Mouse (Mus musculus) c-Kit-positive CD71-negative TER-119-negative erythroid progenitor cells, embryonic 14.5 days (primary cell): Measurements from ENCODE around the gene Sectm1b.
"Not testable (repeated sequence)": the region's sequence is repeated elsewhere in the genome, so short reads cannot be mapped to it uniquely, and the experiment has no call there.

ENCODE experiments used
- DNase-seq: peaks from one replicate; pipeline ENCODE4 v3.0.0-alpha.2; 2013; ENCODE audit warnings: low read depth

Sectm1b gene

GRCm38 (mm10) chr11:121063379-121063778, at the start of gene Sectm1b:
Sectm1b (minus strand) TSS chr11:121063569.
- DNase-seq: no peak

- DNase-seq: no peak
Measured at GRCm38 (mm10) chr11:121112091-121112775, 48.9 kb upstream of the Sectm1b start.

GRCm38 (mm10) chr11:121111601-121112000, 48.2 kb upstream of the Sectm1b start:
- DNase-seq: no peak

- no peak for DNase-seq
Measured at GRCm38 (mm10) chr11:121111051-121111450, 47.7 kb upstream of the Sectm1b start.

- DNase-seq: no peak
Measured at GRCm38 (mm10) chr11:121109986-121110385, 46.6 kb upstream of the Sectm1b start.

- DNase-seq: no peak
Measured at GRCm38 (mm10) chr11:121108061-121108460, 44.7 kb upstream of the Sectm1b start.

GRCm38 (mm10) chr11:121107242-121107641, 43.9 kb upstream of the Sectm1b start:
- DNase-seq: not testable (repeated sequence)

- DNase-seq: no peak
Measured at GRCm38 (mm10) chr11:121101124-121101805, 37.9 kb upstream of the Sectm1b start.

GRCm38 (mm10) chr11:121100692-121101091, 37.3 kb upstream of the Sectm1b start:
- no peak for DNase-seq

GRCm38 (mm10) chr11:121099762-121100161, 36.4 kb upstream of the Sectm1b start:
- no peak for DNase-seq

GRCm38 (mm10) chr11:121092606-121093585, 29.5 kb upstream of the Sectm1b start:
- no peak for DNase-seq

- DNase-seq: no peak
Measured at GRCm38 (mm10) chr11:121090943-121091342, 27.6 kb upstream of the Sectm1b start.

GRCm38 (mm10) chr11:121089756-121090546, 26.6 kb upstream of the Sectm1b start:
- DNase-seq: no peak

GRCm38 (mm10) chr11:121088997-121089396, 25.6 kb upstream of the Sectm1b start:
- no peak for DNase-seq

GRCm38 (mm10) chr11:121086296-121086695, 22.9 kb upstream of the Sectm1b start:
- no peak for DNase-seq

GRCm38 (mm10) chr11:121085181-121085580, 21.8 kb upstream of the Sectm1b start:
- no peak for DNase-seq

GRCm38 (mm10) chr11:121082857-121083500, 19.6 kb upstream of the Sectm1b start:
- peak; percentile 19 for DNase-seq

- DNase-seq: no peak
Measured at GRCm38 (mm10) chr11:121082250-121082649, 18.9 kb upstream of the Sectm1b start.

- no peak for DNase-seq
Measured at GRCm38 (mm10) chr11:121081120-121081519, 17.8 kb upstream of the Sectm1b start, which contains the start of gene Sectm1a. Sectm1a (minus strand) TSS chr11:121081220.

GRCm38 (mm10) chr11:121080330-121080729, 17.0 kb upstream of the Sectm1b start:
- DNase-seq: no peak

- DNase-seq: no peak
Measured at GRCm38 (mm10) chr11:121075655-121076054, 12.3 kb upstream of the Sectm1b start.
